Mouse (Mus musculus): ENCODE data around the gene Atf4.
A peak's percentile ranks its signal among the peaks of the same experiment; 100 is the strongest.

Atf4 gene

GRCm38 (mm10) chr15:80254847-80255645 is at the start of gene Atf4:
TSS of gene Atf4 (plus strand) at chr15:80255184.
- peak; percentile 95 to 97 for DNase-seq (ENCODE audit: low spot score in 2 of 2)

- DNase-seq (ENCODE audit: low spot score in 2 of 2): no peak
Measured at GRCm38 (mm10) chr15:80206057-80206565, 48.9 kb upstream of the Atf4 start.

GRCm38 (mm10) chr15:80208446-80208845 is 46.5 kb upstream of the Atf4 start:
- DNase-seq (ENCODE audit: low spot score in 2 of 2): no peak

- DNase-seq (ENCODE audit: low spot score in 2 of 2): no peak
Measured at GRCm38 (mm10) chr15:80213688-80214087, 41.3 kb upstream of the Atf4 start.

- peak; percentile 23 to 66 for DNase-seq (ENCODE audit: low spot score in 2 of 2)
Measured at GRCm38 (mm10) chr15:80215716-80216479, 39.1 kb upstream of the Atf4 start.

GRCm38 (mm10) chr15:80216480-80216820 is 38.5 kb upstream of the Atf4 start:
- DNase-seq (ENCODE audit: low spot score in 2 of 2): no peak

GRCm38 (mm10) chr15:80217476-80217875 is 37.5 kb upstream of the Atf4 start:
- DNase-seq (ENCODE audit: low spot score in 2 of 2): no peak

GRCm38 (mm10) chr15:80219211-80219610 is 35.8 kb upstream of the Atf4 start:
- DNase-seq (ENCODE audit: low spot score in 2 of 2): peak; percentile 41 to 56

GRCm38 (mm10) chr15:80219705-80220657 is 35.0 kb upstream of the Atf4 start:
- DNase-seq (ENCODE audit: low spot score in 2 of 2): no peak

GRCm38 (mm10) chr15:80221031-80221430 is 34.0 kb upstream of the Atf4 start:
- no peak for DNase-seq (ENCODE audit: low spot score in 2 of 2)

- no peak for DNase-seq (ENCODE audit: low spot score in 2 of 2)
Measured at GRCm38 (mm10) chr15:80223751-80224150, 31.2 kb upstream of the Atf4 start.

- DNase-seq (ENCODE audit: low spot score in 2 of 2): peak; percentile 74 to 94
Measured at GRCm38 (mm10) chr15:80225208-80225607, 29.8 kb upstream of the Atf4 start.

- DNase-seq (ENCODE audit: low spot score in 2 of 2): peak; percentile 31 to 76
Measured at GRCm38 (mm10) chr15:80225796-80226195, 29.2 kb upstream of the Atf4 start.

- DNase-seq (ENCODE audit: low spot score in 2 of 2): no peak
Measured at GRCm38 (mm10) chr15:80228071-80228800, 26.7 kb upstream of the Atf4 start.

- DNase-seq (ENCODE audit: low spot score in 2 of 2): no peak
Measured at GRCm38 (mm10) chr15:80232331-80232730, 22.7 kb upstream of the Atf4 start.

GRCm38 (mm10) chr15:80233053-80233452 is 21.9 kb upstream of the Atf4 start:
- no peak for DNase-seq (ENCODE audit: low spot score in 2 of 2)

- peak; percentile 98 to 99 for DNase-seq (ENCODE audit: low spot score in 2 of 2)
Measured at GRCm38 (mm10) chr15:80233733-80234509, 21.1 kb upstream of the Atf4 start, which contains the start of gene Mief1. TSS of gene Mief1 (plus strand) at chr15:80234018.

GRCm38 (mm10) chr15:80235535-80235934 is 19.4 kb upstream of the Atf4 start, which contains the start of gene AC140267.1:
TSS of gene AC140267.1 (plus strand) at chr15:80235835.
- DNase-seq (ENCODE audit: low spot score in 2 of 2): no peak

- no peak for DNase-seq (ENCODE audit: low spot score in 2 of 2)
Measured at GRCm38 (mm10) chr15:80248135-80248534, 6.8 kb upstream of the Atf4 start.

GRCm38 (mm10) chr15:80248596-80248995 is 6.4 kb upstream of the Atf4 start:
- no peak for DNase-seq (ENCODE audit: low spot score in 2 of 2)

All from thymus, postnatal 10 days (tissue).